Mouse (Mus musculus): ENCODE data around the gene Glp2r. TPM values are rescaled to one million over a fixed set of nuclear protein-coding genes. Genes with fewer than 3 reads are reported as not detected.

The Glp2r gene
- polyA plus RNA-seq, 1 experiment from 2014 or later = 0.31 TPM

DNA sequence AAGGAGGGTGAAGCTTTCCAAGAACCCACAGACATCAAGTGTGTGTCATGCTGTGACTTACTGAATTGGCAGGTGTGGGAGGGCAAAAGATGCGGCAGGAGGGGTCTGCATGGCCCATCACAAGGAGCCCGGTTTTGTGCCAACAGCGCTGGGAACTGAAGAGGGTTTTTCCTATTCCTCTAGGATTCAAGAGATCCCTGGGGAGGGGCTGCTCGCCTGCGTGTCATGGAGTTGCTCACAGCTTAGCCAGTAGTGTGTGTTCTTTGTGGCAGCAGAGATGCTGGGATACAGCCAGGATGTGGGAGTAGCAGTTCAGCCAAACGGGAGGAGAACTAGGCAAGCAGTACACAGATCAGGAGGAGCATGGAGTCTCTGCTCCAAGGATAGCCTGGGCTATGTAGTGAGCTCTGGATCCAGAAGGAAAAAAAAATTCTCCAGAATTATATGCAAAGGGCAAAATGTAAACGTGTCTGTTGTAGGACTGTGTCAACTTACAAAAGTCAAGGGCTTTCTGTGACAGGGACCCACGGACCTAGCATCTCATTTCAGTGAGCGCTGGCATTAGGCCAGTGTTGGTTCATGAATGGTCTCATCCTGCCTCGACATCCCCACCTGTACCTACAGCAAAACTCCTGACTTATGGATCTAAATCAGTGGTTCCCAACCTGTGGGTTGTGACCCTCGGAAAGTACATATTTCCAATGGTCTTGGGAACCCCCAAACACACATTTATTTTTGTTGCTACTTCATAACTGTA is 122.1 kb downstream of the Glp2r start:
- H3K4me3 ChIP-seq (replicated peaks) = no peak overlapping the region
- H3K9me3 ChIP-seq (replicated peaks) = no peaks in the 10 kb centered on the region
- H3K4me1 ChIP-seq (replicated peaks) = no peaks in the 10 kb centered on the region
- WGBS (ENCODE audit: insufficient replicate concordance) = 57% methylated on average over 11 of the region's 11 CpGs
- H3K9ac ChIP-seq = no peak overlapping the region
- no peak overlapping the region for H3K27ac ChIP-seq (replicated peaks)
- no peaks in the 10 kb centered on the region for H3K27me3 ChIP-seq
- H3K4me2 ChIP-seq = no peak overlapping the region
- no peak for ATAC-seq (ENCODE audit: insufficient read depth)
- H3K36me3 ChIP-seq (replicated peaks) = no peaks in the 10 kb centered on the region

DNA sequence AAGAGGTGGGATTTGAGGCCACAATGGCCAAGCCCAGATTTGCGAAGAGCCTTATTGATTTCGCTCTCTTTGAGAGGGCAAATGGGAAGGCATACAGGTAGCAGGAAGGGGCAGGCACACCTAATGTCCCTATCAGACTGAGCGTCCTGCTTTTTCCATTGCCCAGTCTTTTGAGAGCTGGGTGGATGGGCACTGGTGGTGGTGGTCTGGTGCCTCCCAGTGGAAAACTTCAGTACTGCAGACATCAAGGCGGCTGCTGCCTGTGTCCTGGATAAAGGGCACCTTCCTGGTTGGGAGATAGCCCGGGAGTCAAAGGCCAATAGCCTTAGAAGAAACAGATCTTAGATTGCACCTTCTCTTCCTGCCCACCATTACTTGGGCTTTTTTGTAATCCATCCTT is 123.2 kb downstream of the Glp2r start:
- H3K4me2 ChIP-seq = no peak overlapping the region
- no peak overlapping the region for H3K4me3 ChIP-seq (replicated peaks)
- WGBS (ENCODE audit: insufficient replicate concordance) = 24% methylated on average over 5 of the region's 5 CpGs
- H3K27ac ChIP-seq (replicated peaks) = no peak overlapping the region
- no peak overlapping the region for H3K9ac ChIP-seq
- H3K36me3 ChIP-seq (replicated peaks) = no peaks in the 10 kb centered on the region
- H3K9me3 ChIP-seq (replicated peaks) = no peaks in the 10 kb centered on the region
- H3K4me1 ChIP-seq (replicated peaks) = no peaks in the 10 kb centered on the region
- ATAC-seq (ENCODE audit: insufficient read depth) = no peak
- H3K27me3 ChIP-seq = no peaks in the 10 kb centered on the region

- no peaks in the 10 kb centered on the region for H3K36me3 ChIP-seq (replicated peaks)
- no peak overlapping the region for H3K4me2 ChIP-seq
- ATAC-seq (ENCODE audit: insufficient read depth) = no peak
- H3K9ac ChIP-seq = no peak overlapping the region
- no peaks in the 10 kb centered on the region for H3K4me1 ChIP-seq (replicated peaks)
- 61% methylated on average over 6 of the region's 6 CpGs for WGBS (ENCODE audit: insufficient replicate concordance)
- H3K27ac ChIP-seq (replicated peaks) = no peak overlapping the region
- no peaks in the 10 kb centered on the region for H3K9me3 ChIP-seq (replicated peaks)
- no peaks in the 10 kb centered on the region for H3K27me3 ChIP-seq
- no peak overlapping the region for H3K4me3 ChIP-seq (replicated peaks)
Observed at GRCm38 (mm10) chr11:67644632-67645149, 126.3 kb downstream of the Glp2r start.

DNA sequence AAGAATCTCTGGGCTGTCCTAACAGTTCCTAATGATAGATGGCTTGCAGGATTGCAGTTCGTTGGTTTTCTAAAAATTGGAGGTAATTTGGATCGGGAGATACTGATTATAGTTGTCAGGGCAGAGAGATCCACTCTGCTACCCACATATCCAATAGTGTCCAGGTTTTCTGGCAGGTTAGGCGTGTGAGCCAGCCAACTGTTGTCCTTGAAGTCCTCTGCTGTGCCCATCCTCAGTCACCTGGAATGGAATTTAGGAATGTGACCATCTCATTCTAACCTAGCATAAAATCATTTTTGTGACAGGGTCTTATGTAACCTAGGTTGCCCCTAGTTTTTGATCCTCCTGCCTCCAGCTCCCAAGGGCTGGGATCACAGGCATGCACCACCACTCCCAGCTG is 127.5 kb downstream of the Glp2r start:
- H3K27ac ChIP-seq (replicated peaks) = no peak overlapping the region
- WGBS (ENCODE audit: insufficient replicate concordance) = 54% methylated on average over 3 of the region's 3 CpGs
- no peak overlapping the region for H3K4me2 ChIP-seq
- no peaks in the 10 kb centered on the region for H3K36me3 ChIP-seq (replicated peaks)
- no peaks in the 10 kb centered on the region for H3K27me3 ChIP-seq
- H3K4me3 ChIP-seq (replicated peaks) = no peak overlapping the region
- no peaks in the 10 kb centered on the region for H3K4me1 ChIP-seq (replicated peaks)
- no peak overlapping the region for H3K9ac ChIP-seq
- no peak for ATAC-seq (ENCODE audit: insufficient read depth)
- no peaks in the 10 kb centered on the region for H3K9me3 ChIP-seq (replicated peaks)

DNA sequence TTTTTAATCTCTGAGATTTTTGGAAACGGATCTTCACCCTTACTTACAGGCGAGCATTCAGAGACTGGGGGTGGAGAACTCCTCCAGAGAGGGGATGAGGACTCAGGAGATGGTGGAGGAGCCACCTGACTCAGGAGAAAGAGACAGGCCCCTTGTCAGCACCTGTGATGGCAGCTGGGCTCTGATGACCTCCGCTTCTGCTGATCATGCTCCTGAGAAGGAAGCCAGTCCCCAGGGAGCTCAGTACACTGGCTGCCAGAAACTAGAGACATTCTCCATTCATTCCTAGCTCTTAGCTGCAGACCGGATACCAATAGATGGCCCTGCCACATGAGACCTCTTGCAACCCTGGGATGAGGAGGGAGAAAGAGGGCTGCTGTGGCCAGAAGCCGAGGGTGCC is 128.1 kb downstream of the Glp2r start:
- no peak overlapping the region for H3K27ac ChIP-seq (replicated peaks)
- no peaks in the 10 kb centered on the region for H3K4me1 ChIP-seq (replicated peaks)
- no peaks in the 10 kb centered on the region for H3K36me3 ChIP-seq (replicated peaks)
- H3K9ac ChIP-seq = no peak overlapping the region
- no peaks in the 10 kb centered on the region for H3K27me3 ChIP-seq
- H3K4me2 ChIP-seq = no peak overlapping the region
- ATAC-seq (ENCODE audit: insufficient read depth) = no peak
- H3K4me3 ChIP-seq (replicated peaks) = no peak overlapping the region
- WGBS (ENCODE audit: insufficient replicate concordance) = 60% methylated on average over 5 of the region's 5 CpGs
- no peaks in the 10 kb centered on the region for H3K9me3 ChIP-seq (replicated peaks)

- Histone ChIP-seq H3K36me3 (replicated peaks) (no peaks in the 10 kb centered on the region), H3K27me3 (no peaks in the 10 kb centered on the region), H3K4me2 (no peak overlapping the region), H3K27ac (replicated peaks) (no peak overlapping the region), H3K4me1 (replicated peaks) (no peaks in the 10 kb centered on the region), H3K4me3 (replicated peaks) (no peak overlapping the region), H3K9me3 (replicated peaks) (no peaks in the 10 kb centered on the region), H3K9ac (no peak overlapping the region)
- 85% methylated on average over 8 of the region's 8 CpGs for WGBS (ENCODE audit: insufficient replicate concordance)
- no peak for ATAC-seq (ENCODE audit: insufficient read depth)
Observed at GRCm38 (mm10) chr11:67642421-67642820, 128.5 kb downstream of the Glp2r start.

- ATAC-seq (ENCODE audit: insufficient read depth) = no peak
- H3K4me2 ChIP-seq = no peak overlapping the region
Observed at GRCm38 (mm10) chr11:67640299-67640698, 130.7 kb downstream of the Glp2r start.

GRCm38 (mm10) chr11:67638401-67638800 is 132.6 kb downstream of the Glp2r start:
- Histone ChIP-seq H3K36me3 (replicated peaks) (no peaks in the 10 kb centered on the region), H3K4me2 (no peak overlapping the region), H3K9ac (no peak overlapping the region), H3K4me3 (replicated peaks) (no peak overlapping the region), H3K27me3 (no peaks in the 10 kb centered on the region), H3K4me1 (replicated peaks) (0 out of 2 replicates have a peak, but pooled peaks cover 7% of the 10 kb centered on the region), H3K27ac (replicated peaks) (no peak overlapping the region), H3K9me3 (replicated peaks) (no peaks in the 10 kb centered on the region)
- 58% methylated on average over 3 of the region's 3 CpGs for WGBS (ENCODE audit: insufficient replicate concordance)
- ATAC-seq (ENCODE audit: insufficient read depth) = no peak

More at GRCm38 (mm10) chr11:67640299-67640698, 130.7 kb downstream of the Glp2r start:
- Histone ChIP-seq H3K27ac (replicated peaks) (no peak overlapping the region), H3K4me3 (replicated peaks) (no peak overlapping the region), H3K9ac (no peak overlapping the region), H3K4me1 (replicated peaks) (0 out of 2 replicates have a peak, but pooled peaks cover 7% of the 10 kb centered on the region), H3K36me3 (replicated peaks) (no peaks in the 10 kb centered on the region), H3K27me3 (no peaks in the 10 kb centered on the region), H3K9me3 (replicated peaks) (no peaks in the 10 kb centered on the region)
- 71% methylated on average over 6 of the region's 6 CpGs for WGBS (ENCODE audit: insufficient replicate concordance)

DNA sequence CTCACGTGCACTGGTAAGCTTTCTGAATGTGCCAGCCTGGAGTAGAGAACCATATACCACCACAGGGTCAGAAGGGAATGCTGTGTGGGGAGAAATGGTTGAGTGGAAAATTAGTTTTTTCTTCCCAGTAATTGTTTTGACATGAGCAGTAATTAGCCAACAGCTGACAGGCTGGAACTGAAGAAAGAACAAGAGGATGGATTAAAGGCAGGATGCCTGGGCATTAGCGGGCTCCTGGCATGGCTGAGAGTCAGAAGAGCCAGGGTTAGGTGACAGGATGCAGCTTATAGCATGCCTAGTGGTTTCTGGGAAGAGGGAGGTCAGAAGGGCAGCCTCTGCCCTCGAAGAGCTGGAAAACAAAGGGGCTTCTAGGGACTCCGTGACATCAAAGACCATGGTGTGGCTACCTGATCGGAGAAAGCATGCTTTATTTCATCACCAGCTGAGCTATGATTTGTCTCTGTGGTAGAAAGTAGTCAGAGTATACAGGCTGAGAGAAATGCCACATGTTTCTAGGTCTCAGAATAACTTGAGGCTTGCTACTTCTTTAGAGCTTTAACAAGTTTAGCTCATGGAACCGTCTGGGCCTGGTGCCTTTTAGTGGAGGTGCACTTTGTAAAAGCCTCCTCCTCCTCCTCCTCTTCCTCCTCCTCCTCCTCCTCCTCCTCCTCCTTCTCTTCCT is 133.9 kb downstream of the Glp2r start:
- ATAC-seq (ENCODE audit: insufficient read depth) = no peak
- no peaks in the 10 kb centered on the region for H3K27me3 ChIP-seq
- WGBS (ENCODE audit: insufficient replicate concordance) = 48% methylated on average over 6 of the region's 6 CpGs
- no peak overlapping the region for H3K4me3 ChIP-seq (replicated peaks)
- H3K4me2 ChIP-seq = no peak overlapping the region
- H3K36me3 ChIP-seq (replicated peaks) = no peaks in the 10 kb centered on the region
- no peak overlapping the region for H3K27ac ChIP-seq (replicated peaks)
- H3K9ac ChIP-seq = no peak overlapping the region
- H3K4me1 ChIP-seq (replicated peaks) = 0 out of 2 replicates have a peak, but pooled peaks cover 7% of the 10 kb centered on the region
- no peaks in the 10 kb centered on the region for H3K9me3 ChIP-seq (replicated peaks)

DNA sequence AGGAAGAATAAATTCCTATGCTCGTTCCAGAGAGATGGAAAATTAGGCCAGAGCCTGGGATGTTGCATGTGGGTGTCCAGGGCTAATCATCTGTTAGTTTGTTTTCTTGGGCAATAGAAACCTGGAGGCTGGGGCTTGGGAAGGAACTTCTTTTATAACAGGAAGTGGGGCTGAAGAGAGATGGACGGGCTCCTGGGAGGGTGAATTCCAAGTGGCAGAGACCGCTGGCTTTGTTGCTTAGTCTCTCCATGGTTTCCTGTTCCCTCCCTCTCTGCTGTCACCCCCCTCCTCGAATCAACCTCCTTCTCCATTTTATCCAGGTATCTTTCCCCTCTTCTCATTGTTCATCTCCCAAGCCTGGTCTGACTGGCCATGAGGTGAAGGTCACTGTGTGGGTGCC is 134.8 kb downstream of the Glp2r start:
- H3K9ac ChIP-seq = no peak overlapping the region
- ATAC-seq (ENCODE audit: insufficient read depth) = no peak

GRCm38 (mm10) chr11:67633620-67634229 is 137.2 kb downstream of the Glp2r start:
- Histone ChIP-seq H3K36me3 (replicated peaks) (no peaks in the 10 kb centered on the region), H3K27me3 (no peaks in the 10 kb centered on the region), H3K27ac (replicated peaks) (no peak overlapping the region), H3K9me3 (replicated peaks) (no peaks in the 10 kb centered on the region), H3K9ac (no peak overlapping the region), H3K4me2 (no peak overlapping the region), H3K4me1 (replicated peaks) (0 out of 2 replicates have a peak, but pooled peaks cover 7% of the 10 kb centered on the region), H3K4me3 (replicated peaks) (no peak overlapping the region)
- no peak for ATAC-seq (ENCODE audit: insufficient read depth)
- 23% methylated on average over 3 of the region's 3 CpGs for WGBS (ENCODE audit: insufficient replicate concordance)

More for the DNA sequence above, 134.8 kb downstream of the Glp2r start:
- Histone ChIP-seq H3K4me2 (no peak overlapping the region), H3K4me1 (replicated peaks) (0 out of 2 replicates have a peak, but pooled peaks cover 7% of the 10 kb centered on the region), H3K27ac (replicated peaks) (no peak overlapping the region), H3K27me3 (no peaks in the 10 kb centered on the region), H3K36me3 (replicated peaks) (no peaks in the 10 kb centered on the region), H3K4me3 (replicated peaks) (no peak overlapping the region), H3K9me3 (replicated peaks) (no peaks in the 10 kb centered on the region)
- WGBS (ENCODE audit: insufficient replicate concordance) = 25% methylated on average over 4 of the region's 4 CpGs

All from liver, embryonic 15.5 days (tissue).